Mouse (Mus musculus): ENCODE data around the gene Tmem222.

Gene Tmem222

GRCm38 (mm10) chr4:133285299-133285698 lies 7.7 kb upstream of the Tmem222 start:
- DNase-seq (ENCODE audit: low read depth, low spot score), result no peak

GRCm38 (mm10) chr4:133282656-133283055 lies 5.1 kb upstream of the Tmem222 start:
- DNase-seq (ENCODE audit: low read depth, low spot score), result peak; percentile 44

GRCm38 (mm10) chr4:133281951-133282481 lies 4.4 kb upstream of the Tmem222 start:
- DNase-seq (ENCODE audit: low read depth, low spot score), result no peak

- DNase-seq (ENCODE audit: low read depth, low spot score), result no peak
Observed at GRCm38 (mm10) chr4:133281513-133281912, 3.9 kb upstream of the Tmem222 start.

- DNase-seq (ENCODE audit: low read depth, low spot score), result no peak
Observed at GRCm38 (mm10) chr4:133278482-133278881, 890 bp upstream of the Tmem222 start.

- DNase-seq (ENCODE audit: low read depth, low spot score), result no peak
Observed at GRCm38 (mm10) chr4:133278067-133278466, 475 bp upstream of the Tmem222 start.

- no peak for DNase-seq (ENCODE audit: low read depth, low spot score)
Observed at GRCm38 (mm10) chr4:133270929-133271328, 6.7 kb downstream of the Tmem222 start.

GRCm38 (mm10) chr4:133269596-133269995 lies 8.0 kb downstream of the Tmem222 start:
- no peak for DNase-seq (ENCODE audit: low read depth, low spot score)

GRCm38 (mm10) chr4:133268931-133269330 lies 8.7 kb downstream of the Tmem222 start:
- DNase-seq (ENCODE audit: low read depth, low spot score), result no peak

- no peak for DNase-seq (ENCODE audit: low read depth, low spot score)
Observed at GRCm38 (mm10) chr4:133266248-133266880, 11.2 kb downstream of the Tmem222 start.

- no peak for DNase-seq (ENCODE audit: low read depth, low spot score)
Observed at GRCm38 (mm10) chr4:133265759-133266158, 11.8 kb downstream of the Tmem222 start.

- DNase-seq (ENCODE audit: low read depth, low spot score), result no peak
Observed at GRCm38 (mm10) chr4:133265297-133265696, 12.3 kb downstream of the Tmem222 start.

- no peak for DNase-seq (ENCODE audit: low read depth, low spot score)
Observed at GRCm38 (mm10) chr4:133264559-133264958, 13.0 kb downstream of the Tmem222 start.

GRCm38 (mm10) chr4:133263756-133264155 lies 13.8 kb downstream of the Tmem222 start:
- no peak for DNase-seq (ENCODE audit: low read depth, low spot score)

GRCm38 (mm10) chr4:133262882-133263281 lies 14.7 kb downstream of the Tmem222 start, which contains the start of gene Sytl1:
Gene Sytl1, minus strand, starts transcription at chr4:133263113.
- no peak for DNase-seq (ENCODE audit: low read depth, low spot score)

- no peak for DNase-seq (ENCODE audit: low read depth, low spot score)
Observed at GRCm38 (mm10) chr4:133262375-133262765, 15.2 kb downstream of the Tmem222 start.

GRCm38 (mm10) chr4:133261641-133262374 lies 15.8 kb downstream of the Tmem222 start:
- no peak for DNase-seq (ENCODE audit: low read depth, low spot score)

GRCm38 (mm10) chr4:133257798-133258408 lies 19.7 kb downstream of the Tmem222 start:
- peak; percentile 39 for DNase-seq (ENCODE audit: low read depth, low spot score)

GRCm38 (mm10) chr4:133257230-133257629 lies 20.4 kb downstream of the Tmem222 start:
- DNase-seq (ENCODE audit: low read depth, low spot score), result peak; percentile 49

- peak; percentile 73 for DNase-seq (ENCODE audit: low read depth, low spot score)
Observed at GRCm38 (mm10) chr4:133256820-133257219, 20.8 kb downstream of the Tmem222 start.

- no peak for DNase-seq (ENCODE audit: low read depth, low spot score)
Observed at GRCm38 (mm10) chr4:133255392-133255791, 22.2 kb downstream of the Tmem222 start.

- DNase-seq (ENCODE audit: low read depth, low spot score), result no peak
Observed at GRCm38 (mm10) chr4:133253412-133253811, 24.2 kb downstream of the Tmem222 start.

Measured in R1 (cell line).